Mouse (Mus musculus) G1E (cell line): ENCODE data around the gene Olfr592. TPM values are rescaled to one million over a fixed set of nuclear protein-coding genes. Genes with fewer than 3 reads are reported as not detected.
"Not testable (repeated sequence)": the region's sequence is repeated elsewhere in the genome, so short reads cannot be mapped to it uniquely, and the experiment has no call there.

Source experiments
- ATAC-seq: 2 replicates; pipeline ENCODE4 v1.8.0; 2016; ENCODE audit warnings: mild to moderate bottlenecking; ENCODE audit not compliant: insufficient number of reproducible peaks, poor library complexity, low FRiP score, severe bottlenecking; ENCODE audit errors: extremely low read depth
- DNase-seq: peaks from one replicate; pipeline ENCODE4 v3.0.0; 2012; ENCODE audit warnings: low spot score
- H3K27me3 ChIP-seq: 2 replicates; pipeline ENCODE4 v1.6.1; 2012; ENCODE audit warnings: mild to moderate bottlenecking, low read length, inconsistent platforms; ENCODE audit not compliant: insufficient read depth
- H3K36me3 ChIP-seq: replicated peaks from 2 replicates; pipeline ENCODE3; 2012; ENCODE audit warnings: mild to moderate bottlenecking, inconsistent platforms
- H3K4me1 ChIP-seq: 2 replicates; pipeline ENCODE4 v1.6.1; 2012; ENCODE audit warnings: low read depth, low read length, inconsistent platforms, mixed read lengths; ENCODE audit not compliant: insufficient read depth
- H3K4me3 ChIP-seq: 2 replicates; pipeline ENCODE4 v1.5.1; 2012; ENCODE audit warnings: low read depth, mild to moderate bottlenecking, inconsistent platforms, low read length, moderate library complexity, mixed read lengths
- H3K9me3 ChIP-seq: replicated peaks from 2 replicates; pipeline ENCODE4 v1.6.1; 2012; ENCODE audit warnings: inconsistent platforms
- CTCF ChIP-seq: IDR thresholded peaks from 2 replicates; pipeline ENCODE4 v1.5.1; 2012; ENCODE audit warnings: low read depth, low read length, inconsistent platforms, mixed read lengths
- GATA1 ChIP-seq: IDR thresholded peaks from 2 replicates; pipeline ENCODE4 v1.6.1; 2012; ENCODE audit warnings: borderline replicate concordance, low read length, inconsistent platforms, mixed read lengths
- GATA2 ChIP-seq: IDR thresholded peaks from 2 replicates; pipeline ENCODE4 v1.6.1; 2012; ENCODE audit warnings: low read depth, low read length, inconsistent platforms, borderline replicate concordance
- POLR2AphosphoS5 ChIP-seq: IDR thresholded peaks from 2 replicates; pipeline ENCODE4 v1.6.1; 2012; ENCODE audit warnings: low read depth, low read length, inconsistent platforms; ENCODE audit not compliant: insufficient replicate concordance
- TAL1 ChIP-seq: conservative IDR thresholded peaks from 2 replicates; pipeline ENCODE4 v1.6.1; 2012; ENCODE audit warnings: low read depth, low read length, inconsistent platforms, mixed read lengths
- polyA plus RNA-seq: library from polyadenylated mRNA; stranded (reverse); fragments of >175 nt; gene quantifications from 2 replicates; pipeline ENCODE4 v1.2.3, GENCODE M21; 2012
- total RNA-seq, 2 experiments: library from RNA; stranded (forward) in 1 of 2; stranded (reverse) in 1 of 2; fragments of 200-1000 nt in 1 of 2; fragments of >200 nt in 1 of 2; fragmentation: Nextera tagmentation in 1 of 2; gene quantifications; 2 replicates each; pipeline ENCODE4 v1.2.3; 2014 to 2017

The Olfr592 gene
- total RNA-seq (2014; fragmentation: Nextera tagmentation) = not detected in 2 replicates
- total RNA-seq (2017) = 0.06 and 0.11 TPM in 2 replicates
- not detected in 2 replicates for polyA plus RNA-seq

DNA sequence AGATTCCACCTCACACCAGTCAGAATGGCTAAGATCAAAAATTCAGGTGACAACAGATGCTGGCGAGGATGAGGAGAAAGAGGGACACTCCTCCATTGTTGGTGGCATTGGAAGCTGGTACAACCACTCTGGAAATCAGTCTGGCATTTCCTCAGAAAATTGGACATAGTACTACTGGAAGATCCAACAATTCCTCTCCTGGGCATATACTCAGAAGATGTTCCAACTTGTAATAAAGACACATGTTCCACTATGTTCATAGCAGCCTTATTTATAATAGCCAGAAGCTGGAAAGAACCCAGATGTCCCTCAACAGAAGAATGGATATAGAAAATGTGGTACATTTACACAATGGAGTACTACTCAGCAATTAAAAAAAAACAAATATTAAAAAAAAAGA lies at the start of gene Olfr592:
Gene Olfr592 (plus strand): TSS at position 301 of the 400 bp plus-strand sequence.
- not testable (repeated sequence) for H3K4me3 ChIP-seq, DNase-seq, H3K27me3 ChIP-seq, H3K4me1 ChIP-seq, H3K36me3 ChIP-seq, H3K9me3 ChIP-seq, ATAC-seq

DNA sequence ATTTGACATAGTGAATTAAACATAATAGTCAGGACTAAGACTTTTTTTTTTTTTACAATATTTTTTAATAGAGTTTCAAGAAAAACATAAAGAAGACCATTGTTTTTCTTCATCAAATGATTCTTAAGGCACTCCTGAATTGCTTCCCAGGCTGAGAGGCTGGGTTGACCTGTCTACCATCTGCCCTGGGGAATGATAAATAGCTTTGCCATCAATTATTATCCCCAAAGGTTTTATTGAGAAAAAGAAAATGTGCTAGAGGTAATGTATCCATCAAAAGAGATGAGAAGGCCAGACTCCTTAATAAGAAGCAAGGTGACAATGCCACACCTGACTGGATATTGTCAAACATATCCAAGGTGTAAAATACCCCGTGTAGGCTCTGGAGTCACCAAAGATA lies 44.0 kb upstream of the Olfr592 start, which contains the start of gene Olfr588-ps1:
Gene Olfr588-ps1 (plus strand): TSS at position 301 of the 400 bp plus-strand sequence.
- Histone ChIP-seq H3K4me1 (no peaks in the 10 kb centered on the region), H3K27me3 (no peaks in the 10 kb centered on the region), H3K9me3 (no peaks in the 10 kb centered on the region), H3K36me3 (no peaks in the 10 kb centered on the region), H3K4me3 (no peak within 1 kb of the TSS)
- ATAC-seq (no peak), DNase-seq (no peak)
- TF ChIP-seq TAL1 (no peak), POLR2AphosphoS5 (no peak), CTCF (no peak), GATA2 (no peak), GATA1 (no peak)

GRCm38 (mm10) chr7:103156256-103156655 lies 28.3 kb upstream of the Olfr592 start, which contains the start of gene Olfr589:
Gene Olfr589, minus strand, starts transcription at chr7:103156356.
- Histone ChIP-seq H3K27me3 (no peaks in the 10 kb centered on the region), H3K36me3 (no peaks in the 10 kb centered on the region), H3K4me3 (no peak within 1 kb of the TSS), H3K9me3 (no peaks in the 10 kb centered on the region), H3K4me1 (no peaks in the 10 kb centered on the region)
- TF ChIP-seq TAL1 = no peak
- TF ChIP-seq CTCF = no peak
- no peak for ATAC-seq
- no peak for DNase-seq

DNA sequence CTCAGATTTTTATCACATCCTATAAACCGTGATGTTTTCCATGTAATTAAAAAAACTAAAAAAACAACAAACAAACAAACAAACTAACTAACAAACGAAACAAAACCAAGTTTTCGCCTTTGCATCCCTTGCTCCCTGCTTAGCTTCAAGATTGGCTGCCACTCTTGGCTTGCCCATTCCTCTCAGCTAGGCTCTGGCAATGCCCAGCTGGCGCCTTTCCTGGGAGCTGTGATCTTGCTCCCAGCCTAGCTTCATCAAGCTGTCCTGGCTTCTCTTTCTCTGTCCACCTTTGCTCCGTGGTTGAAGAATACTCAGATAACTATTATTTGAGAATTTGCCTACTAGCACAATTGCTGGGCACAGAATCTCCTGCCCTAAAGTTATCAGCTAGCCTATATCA lies 14.9 kb upstream of the Olfr592 start:
- Histone ChIP-seq H3K9me3 (no peaks in the 10 kb centered on the region), H3K4me1 (no peaks in the 10 kb centered on the region), H3K4me3 (no peak overlapping the region)

DNA sequence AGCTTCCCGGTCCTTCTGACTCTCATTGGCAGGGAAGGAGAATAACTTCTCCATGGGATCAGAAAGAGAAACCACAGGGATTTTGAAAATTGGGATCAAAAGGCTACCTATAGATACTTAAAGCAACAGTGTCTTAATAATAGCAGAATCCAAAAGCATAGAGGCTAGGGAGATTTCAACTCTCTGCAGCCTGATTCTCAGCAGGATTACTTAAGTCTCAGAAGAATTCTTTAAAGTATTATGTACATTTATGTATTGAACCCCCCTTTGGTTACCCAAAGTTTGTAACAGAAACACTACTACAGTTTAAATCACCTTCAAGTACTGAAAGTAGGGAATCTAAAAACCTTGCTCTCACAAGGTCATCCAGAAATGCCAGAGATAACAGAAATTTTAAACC lies 6.4 kb upstream of the Olfr592 start, which contains the start of gene Olfr591:
Gene Olfr591 (minus strand): TSS at position 101 of the 400 bp plus-strand sequence.
- no peak within 1 kb of the TSS for H3K4me3 ChIP-seq
- 0 out of 2 replicates have a peak, but pooled peaks cover 2% of the 10 kb centered on the region for H3K9me3 ChIP-seq
- no peaks in the 10 kb centered on the region for H3K36me3 ChIP-seq
- ATAC-seq (no peak), DNase-seq (no peak)
- no peaks in the 10 kb centered on the region for H3K27me3 ChIP-seq
- TF ChIP-seq TAL1 (no peak), GATA2 (no peak), POLR2AphosphoS5 (no peak), CTCF (no peak), GATA1 (no peak)
- H3K4me1 ChIP-seq = no peaks in the 10 kb centered on the region

More for the DNA sequence above, 14.9 kb upstream of the Olfr592 start:
- no peak for DNase-seq
- TF ChIP-seq GATA1 (no peak), POLR2AphosphoS5 (no peak), CTCF (no peak), TAL1 (no peak), GATA2 (no peak)
- ATAC-seq = no peak
- no peaks in the 10 kb centered on the region for H3K27me3 ChIP-seq
- H3K36me3 ChIP-seq = no peaks in the 10 kb centered on the region

GRCm38 (mm10) chr7:103211562-103211961 lies 27.0 kb downstream of the Olfr592 start, which contains the start of gene Olfr593:
Gene Olfr593, plus strand, starts transcription at chr7:103211862.
- H3K4me1 ChIP-seq = no peaks in the 10 kb centered on the region
- no peaks in the 10 kb centered on the region for H3K36me3 ChIP-seq
- DNase-seq (no peak), ATAC-seq (no peak)
- no peak for TF ChIP-seq CTCF
- TF ChIP-seq POLR2AphosphoS5 = no peak
- no peak for TF ChIP-seq GATA1
- TF ChIP-seq TAL1 = no peak
- no peak for TF ChIP-seq GATA2
- no peaks in the 10 kb centered on the region for H3K27me3 ChIP-seq
- no peak within 1 kb of the TSS for H3K4me3 ChIP-seq
- H3K9me3 ChIP-seq = no peaks in the 10 kb centered on the region

- not testable (repeated sequence) for H3K36me3 ChIP-seq, ATAC-seq, H3K27me3 ChIP-seq, H3K4me1 ChIP-seq, H3K4me3 ChIP-seq, H3K9me3 ChIP-seq, DNase-seq
Measured at GRCm38 (mm10) chr7:103212050-103212449, 27.4 kb downstream of the Olfr592 start.
